Mouse (Mus musculus) liver, embryonic 13.5 days (tissue): ENCODE data around the gene Pole3. TPM values are rescaled to one million over a fixed set of nuclear protein-coding genes. Genes with fewer than 3 reads are reported as not detected.

Experiments
- ATAC-seq: fragments of 200-750 bp; cut with Nextera tagmentation; 2 replicates; pipeline ENCODE4 v1.8.0; 2017; ENCODE audit warnings: low read depth, mild to moderate bottlenecking, moderate number of reproducible peaks, moderate library complexity
- DNase-seq: peaks from one replicate; pipeline ENCODE4 v3.0.0; 2022
- H3K27ac ChIP-seq: fragments of 300-500 bp; sonication (generic); 2 replicates; pipeline ENCODE4 v1.5.1; 2015; ENCODE audit warnings: moderate library complexity, mild to moderate bottlenecking, inconsistent platforms
- H3K27me3 ChIP-seq: fragments of 300-500 bp; sonication (generic); 2 replicates; pipeline ENCODE4 v1.6.1; 2015; ENCODE audit warnings: mild to moderate bottlenecking, inconsistent platforms
- H3K36me3 ChIP-seq: fragments of 300-500 bp; sonication (generic); 2 replicates; pipeline ENCODE4 v1.6.1; 2015; ENCODE audit warnings: mild to moderate bottlenecking, inconsistent platforms
- H3K4me1 ChIP-seq: fragments of 300-500 bp; sonication (generic); replicated peaks from 2 replicates; pipeline ENCODE4 v1.6.1; 2015; ENCODE audit warnings: inconsistent platforms
- H3K4me2 ChIP-seq: fragments of 300-500 bp; sonication (generic); 2 replicates; pipeline ENCODE4 v1.6.1; 2015; ENCODE audit warnings: inconsistent platforms, mild to moderate bottlenecking, moderate library complexity
- H3K4me3 ChIP-seq: fragments of 300-500 bp; sonication (generic); replicated peaks from 2 replicates; pipeline ENCODE4 v1.5.1; 2015; ENCODE audit warnings: mild to moderate bottlenecking, inconsistent platforms
- H3K9ac ChIP-seq: fragments of 300-500 bp; sonication (generic); 2 replicates; pipeline ENCODE4 v1.6.1; 2015; ENCODE audit warnings: mild to moderate bottlenecking, inconsistent platforms
- H3K9me3 ChIP-seq: fragments of 300-500 bp; sonication (generic); replicated peaks from 2 replicates; pipeline ENCODE4 v1.6.1; 2016; ENCODE audit warnings: inconsistent platforms
- WGBS: fragments of 180-500 bp; shearing (Covaris S2); methylation state at CpG from one replicate; pipeline ENCODE4 v1.1.7; 2015; ENCODE audit not compliant: insufficient replicate concordance; 5-methylcytosine and 5-hydroxymethylcytosine counted together
- polyA plus RNA-seq: library from polyadenylated mRNA; unstranded; fragments of >200 nt; fragmentation: Nextera tagmentation; extraction: Ambion mirVana; gene quantifications from 2 replicates; pipeline ENCODE4 v1.2.1, GENCODE M21; 2015

The Pole3 gene
- polyA plus RNA-seq, 1 experiment from 2014 or later: 77.3 TPM

DNA sequence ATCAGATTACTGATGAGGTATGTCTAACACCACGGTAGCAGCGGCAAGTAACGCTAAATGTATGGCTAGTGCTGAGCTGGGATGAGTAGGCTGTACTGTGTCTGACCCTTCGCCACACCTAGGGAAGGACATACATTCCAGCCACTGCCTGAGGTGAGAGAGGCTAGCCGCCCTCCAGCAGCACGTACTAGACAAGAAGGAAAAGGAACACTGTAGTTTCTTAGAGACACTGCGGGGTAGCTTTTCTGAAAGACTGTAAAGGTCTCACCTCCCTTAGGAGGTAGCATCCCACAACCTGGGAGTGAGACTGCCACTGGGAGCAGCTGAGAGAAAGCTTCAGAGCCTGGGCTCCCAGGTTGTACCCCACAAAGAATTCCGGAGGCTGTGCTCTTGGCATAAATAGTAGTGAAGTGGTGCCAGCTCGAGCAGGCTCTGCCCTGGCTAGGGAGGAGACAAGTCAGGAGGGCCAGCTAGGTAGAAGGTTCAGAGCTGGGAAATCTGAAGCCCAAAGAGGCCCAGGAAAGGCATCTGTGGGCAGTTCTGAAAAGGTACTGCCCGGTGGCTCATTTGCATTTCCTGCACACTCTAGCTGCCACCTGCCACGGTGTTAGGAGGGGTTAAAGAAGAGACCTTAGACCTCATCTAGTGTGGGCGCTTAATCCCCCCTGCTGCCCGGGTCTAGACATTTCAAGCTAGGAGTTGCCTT, 6.3 kb downstream of the Pole3 start:
- peak overlapping the region; percentile 99 for H3K9ac ChIP-seq
- ATAC-seq: no peak
- peak overlapping the region; percentile 89 for H3K4me2 ChIP-seq
- WGBS: 33% methylated on average over 13 of the region's 13 CpGs
- no peak for DNase-seq
- H3K27ac ChIP-seq: peak overlapping the region; percentile 100
- H3K4me1 ChIP-seq: peaks cover 84% of the 10 kb centered on the region
- H3K4me3 ChIP-seq: peak overlapping the region; percentile 89
- H3K36me3 ChIP-seq: peaks cover 44% of the 10 kb centered on the region
- H3K9me3 ChIP-seq: no peaks in the 10 kb centered on the region
- no peaks in the 10 kb centered on the region for H3K27me3 ChIP-seq

GRCm38 (mm10) chr4:62517538-62518415, 7.1 kb downstream of the Pole3 start:
- peaks cover 84% of the 10 kb centered on the region for H3K4me1 ChIP-seq

DNA sequence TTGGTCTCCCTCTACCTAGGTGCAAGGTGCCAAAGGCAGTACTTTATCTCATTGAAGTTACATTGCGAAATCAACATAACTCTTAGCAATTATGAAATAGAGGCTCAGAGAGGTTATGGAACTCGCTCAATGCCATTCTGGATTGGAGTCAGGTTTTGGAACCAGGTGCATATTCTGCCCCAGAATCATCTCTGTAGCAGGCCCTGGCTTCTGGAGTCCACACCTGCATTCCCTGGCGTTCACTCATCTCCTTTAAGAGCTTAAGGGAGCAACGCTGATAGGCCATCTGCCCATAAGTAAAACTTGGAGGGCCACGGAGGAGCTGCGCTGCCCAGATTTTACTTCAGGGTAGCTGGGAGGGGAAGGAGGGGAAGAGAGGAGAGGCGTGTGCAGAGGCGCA, 7.8 kb downstream of the Pole3 start:
- Histone ChIP-seq H3K4me1 (peaks cover 84% of the 10 kb centered on the region), H3K4me2 (peak overlapping the region; percentile 89), H3K4me3 (peak overlapping the region; percentile 89), H3K36me3 (peaks cover 44% of the 10 kb centered on the region), H3K9ac (peak overlapping the region; percentile 99), H3K27ac (peak overlapping the region; percentile 100), H3K9me3 (no peaks in the 10 kb centered on the region), H3K27me3 (no peaks in the 10 kb centered on the region)
- ATAC-seq (peak; percentile 16), DNase-seq (peak; percentile 71)
- WGBS: 26% methylated on average over 8 of the region's 8 CpGs

More at GRCm38 (mm10) chr4:62517538-62518415, 7.1 kb downstream of the Pole3 start:
- no peaks in the 10 kb centered on the region for H3K9me3 ChIP-seq
- WGBS: 44% methylated on average over 10 of the region's 10 CpGs
- ATAC-seq (no peak), DNase-seq (no peak)
- peaks cover 44% of the 10 kb centered on the region for H3K36me3 ChIP-seq
- H3K27me3 ChIP-seq: no peaks in the 10 kb centered on the region
- H3K27ac ChIP-seq: peak overlapping the region; percentile 100
- H3K4me3 ChIP-seq: peak overlapping the region; percentile 89
- peak overlapping the region; percentile 99 for H3K9ac ChIP-seq
- H3K4me2 ChIP-seq: peak overlapping the region; percentile 89

GRCm38 (mm10) chr4:62516579-62516978, 8.3 kb downstream of the Pole3 start:
- peak overlapping the region; percentile 89 for H3K4me2 ChIP-seq
- H3K9me3 ChIP-seq: no peaks in the 10 kb centered on the region
- H3K4me3 ChIP-seq: peak overlapping the region; percentile 89
- no peaks in the 10 kb centered on the region for H3K27me3 ChIP-seq
- peak overlapping the region; percentile 99 for H3K9ac ChIP-seq
- peak overlapping the region; percentile 100 for H3K27ac ChIP-seq
- DNase-seq (peak; percentile 100), ATAC-seq (peak; percentile 92)
- H3K36me3 ChIP-seq: peaks cover 44% of the 10 kb centered on the region
- WGBS: 3% methylated on average over 1 of the region's 1 CpGs
- H3K4me1 ChIP-seq: peaks cover 87% of the 10 kb centered on the region

DNA sequence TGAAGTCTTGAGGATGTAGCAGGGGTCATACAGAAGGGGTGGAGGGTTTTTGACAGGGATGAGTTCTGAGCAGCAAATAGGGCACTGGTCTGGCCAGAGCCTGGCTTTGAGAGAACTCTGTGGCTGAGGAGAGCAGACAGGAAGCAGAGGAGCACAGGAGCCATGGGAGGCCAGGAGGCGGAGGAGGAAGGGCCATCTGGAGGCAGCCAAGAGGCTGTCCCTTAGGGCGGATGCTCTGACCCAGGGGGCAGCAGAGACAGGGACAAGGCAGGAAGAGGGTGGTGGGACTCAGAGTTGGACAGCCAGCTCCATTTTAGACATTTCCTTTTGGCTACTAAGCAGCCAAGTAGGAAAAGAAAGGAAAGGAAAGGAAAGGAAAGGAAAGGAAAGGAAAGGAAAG, 8.8 kb downstream of the Pole3 start:
- peaks cover 89% of the 10 kb centered on the region for H3K4me1 ChIP-seq
- peak; percentile 25 for ATAC-seq
- peak overlapping the region; percentile 99 for H3K9ac ChIP-seq

DNA sequence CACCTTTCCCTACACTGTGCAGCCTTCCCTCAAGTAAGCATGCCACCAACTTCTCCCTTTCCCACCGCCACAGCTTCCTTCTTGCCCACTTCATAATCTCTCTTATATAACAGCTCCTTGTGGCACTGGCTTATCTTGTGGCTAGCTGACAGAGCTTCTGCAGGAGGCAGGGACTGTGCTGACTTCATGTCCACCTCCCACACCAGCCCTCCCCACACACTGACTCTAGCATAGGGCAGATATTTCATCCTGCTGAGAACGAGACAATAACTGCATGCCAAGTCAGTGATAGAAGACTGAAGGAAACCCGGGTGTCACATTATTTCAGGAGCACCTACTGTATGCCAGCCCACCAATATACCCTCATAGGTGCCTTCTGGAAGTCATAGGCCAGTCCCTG, 9.4 kb downstream of the Pole3 start:
- ATAC-seq (peak; percentile 19), DNase-seq (peak; percentile 69)
- peak overlapping the region; percentile 99 for H3K9ac ChIP-seq
- H3K4me3 ChIP-seq: peak overlapping the region; percentile 89
- H3K36me3 ChIP-seq: peaks cover 53% of the 10 kb centered on the region
- WGBS: 14% methylated on average over 3 of the region's 3 CpGs
- peak overlapping the region; percentile 89 for H3K4me2 ChIP-seq
- H3K27me3 ChIP-seq: no peaks in the 10 kb centered on the region
- H3K27ac ChIP-seq: peak overlapping the region; percentile 100
- no peaks in the 10 kb centered on the region for H3K9me3 ChIP-seq
- H3K4me1 ChIP-seq: peaks cover 89% of the 10 kb centered on the region

More for the DNA sequence above, 8.8 kb downstream of the Pole3 start:
- Histone ChIP-seq H3K36me3 (peaks cover 48% of the 10 kb centered on the region), H3K4me3 (peak overlapping the region; percentile 89), H3K4me2 (peak overlapping the region; percentile 89), H3K27me3 (no peaks in the 10 kb centered on the region), H3K9me3 (no peaks in the 10 kb centered on the region), H3K27ac (peak overlapping the region; percentile 100)
- no peak for DNase-seq
- WGBS: 6% methylated on average over 2 of the region's 2 CpGs

DNA sequence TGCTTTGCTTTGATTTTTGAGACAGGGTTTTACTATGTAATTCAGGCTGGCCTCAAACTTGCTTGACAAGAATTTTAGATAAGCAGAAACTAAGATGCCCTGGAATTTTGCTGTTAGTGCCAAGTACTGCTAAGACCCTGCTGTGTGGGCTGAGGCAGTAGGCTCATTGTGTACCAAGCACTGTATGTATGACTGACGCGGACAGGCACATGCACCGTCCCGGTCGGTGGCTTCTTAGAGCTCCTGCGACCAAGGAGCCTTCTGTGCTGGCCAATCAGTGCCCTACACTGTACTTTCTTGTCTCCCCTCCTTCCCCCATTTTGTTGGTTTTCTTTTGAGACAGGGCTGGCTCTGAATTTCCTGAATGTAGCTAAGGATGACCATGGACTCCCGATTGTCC, 9.9 kb downstream of the Pole3 start:
- DNase-seq (no peak), ATAC-seq (no peak)
- peak overlapping the region; percentile 99 for H3K9ac ChIP-seq
- H3K27me3 ChIP-seq: no peaks in the 10 kb centered on the region
- H3K4me1 ChIP-seq: peaks cover 90% of the 10 kb centered on the region
- WGBS: 60% methylated on average over 7 of the region's 7 CpGs
- peak overlapping the region; percentile 89 for H3K4me3 ChIP-seq
- peaks cover 58% of the 10 kb centered on the region for H3K36me3 ChIP-seq
- peak overlapping the region; percentile 100 for H3K27ac ChIP-seq
- H3K4me2 ChIP-seq: peak overlapping the region; percentile 89
- H3K9me3 ChIP-seq: no peaks in the 10 kb centered on the region

DNA sequence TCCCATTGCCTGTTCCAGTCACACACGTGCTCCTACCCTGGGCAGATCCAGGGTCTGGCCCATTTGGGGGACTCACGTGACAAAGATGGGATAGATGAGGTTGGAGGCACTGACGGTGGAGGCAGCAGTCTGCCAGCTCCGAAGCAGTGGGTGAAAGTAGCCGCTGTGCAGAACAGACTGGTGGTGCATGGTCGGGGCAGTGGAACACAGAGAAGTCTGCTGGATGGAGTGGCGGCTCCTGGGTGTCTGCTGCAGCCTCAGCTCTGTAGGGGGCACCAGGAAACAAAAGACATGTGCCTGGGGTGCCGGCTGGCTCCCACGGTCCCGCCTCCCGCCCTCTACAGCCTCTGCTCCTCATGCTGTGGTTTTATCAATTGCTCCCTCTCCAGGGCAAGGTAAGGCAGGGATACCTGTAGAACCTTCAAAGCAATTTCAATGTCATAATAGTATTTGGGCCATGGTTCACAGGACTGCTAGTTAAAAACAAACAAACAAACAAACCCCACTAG, 10.8 kb downstream of the Pole3 start:
- peaks cover 68% of the 10 kb centered on the region for H3K36me3 ChIP-seq
- H3K9me3 ChIP-seq: no peaks in the 10 kb centered on the region
- no peaks in the 10 kb centered on the region for H3K27me3 ChIP-seq
- H3K4me1 ChIP-seq: peaks cover 99% of the 10 kb centered on the region
- peak overlapping the region; percentile 89 for H3K4me2 ChIP-seq
- peak overlapping the region; percentile 89 for H3K4me3 ChIP-seq
- DNase-seq: peak; percentile 60
- WGBS: 56% methylated on average over 11 of the region's 11 CpGs
- peak overlapping the region; percentile 99 for H3K9ac ChIP-seq
- ATAC-seq: no peak
- H3K27ac ChIP-seq: peak overlapping the region; percentile 73

GRCm38 (mm10) chr4:62509946-62510345, 14.9 kb downstream of the Pole3 start:
- Histone ChIP-seq H3K27ac (peak overlapping the region; percentile 73), H3K4me3 (no peak overlapping the region), H3K27me3 (no peaks in the 10 kb centered on the region), H3K4me1 (peaks cover 93% of the 10 kb centered on the region), H3K9me3 (no peaks in the 10 kb centered on the region), H3K4me2 (no peak overlapping the region), H3K36me3 (peaks cover 84% of the 10 kb centered on the region), H3K9ac (no peak overlapping the region)
- WGBS: 91% methylated on average over 11 of the region's 11 CpGs
- no peak for ATAC-seq
- no peak for DNase-seq

GRCm38 (mm10) chr4:62508839-62509238, 16.0 kb downstream of the Pole3 start:
- Histone ChIP-seq H3K36me3 (peaks cover 74% of the 10 kb centered on the region), H3K4me3 (no peak overlapping the region), H3K27me3 (no peaks in the 10 kb centered on the region), H3K4me1 (peaks cover 88% of the 10 kb centered on the region), H3K9me3 (no peaks in the 10 kb centered on the region), H3K9ac (0 out of 2 replicates have a peak overlapping the region, but pooled peaks have one; percentile 20), H3K27ac (peak overlapping the region; percentile 36; the same call in 1 of the 2 replicates), H3K4me2 (no peak overlapping the region)
- 92% methylated on average over 5 of the region's 5 CpGs for WGBS
- ATAC-seq (no peak), DNase-seq (no peak)

GRCm38 (mm10) chr4:62506798-62507197, 18.1 kb downstream of the Pole3 start:
- Histone ChIP-seq H3K9ac (no peak overlapping the region), H3K9me3 (no peaks in the 10 kb centered on the region), H3K4me2 (no peak overlapping the region), H3K4me1 (peaks cover 85% of the 10 kb centered on the region), H3K27me3 (no peaks in the 10 kb centered on the region), H3K4me3 (no peak overlapping the region), H3K27ac (peak overlapping the region; percentile 65), H3K36me3 (peaks cover 54% of the 10 kb centered on the region)
- DNase-seq: peak; percentile 68
- 63% methylated on average over 2 of the region's 2 CpGs for WGBS
- peak; percentile 30; the same call in 1 of the 2 replicates for ATAC-seq
